Mouse (Mus musculus) spleen, adult 2 months (tissue): ENCODE data around the gene Arf3.

Experiments
- CTCF ChIP-seq: fragments of 200-500 bp; IDR thresholded peaks from 2 replicates; pipeline ENCODE4 v1.5.1; 2011; ENCODE audit warnings: mild to moderate bottlenecking, inconsistent platforms; ENCODE audit not compliant: insufficient read depth, insufficient read length, insufficient replicate concordance; ENCODE audit errors: extremely low read depth
- POLR2A ChIP-seq: fragments of 200-500 bp; IDR thresholded peaks from 2 replicates; pipeline ENCODE4 v1.6.1; 2011; ENCODE audit warnings: low read depth, low read length, inconsistent platforms

GRCm38 (mm10) chr15:98807895-98808650, 45.1 kb upstream of the Arf3 start:
- TF ChIP-seq CTCF (no peak), POLR2A (no peak)
